Mouse (Mus musculus) lung, postnatal 0 days (tissue): ENCODE data around the gene Map4.

Experiments
- CTCF ChIP-seq: IDR thresholded peaks from 2 replicates; pipeline ENCODE4 v1.5.1; 2016; ENCODE audit warnings: antibody characterized with exemption, mild to moderate bottlenecking
- EP300 ChIP-seq: IDR thresholded peaks from 2 replicates; pipeline ENCODE4 v1.6.1; 2016; ENCODE audit warnings: antibody characterized with exemption, mild to moderate bottlenecking, control low read depth

DNA sequence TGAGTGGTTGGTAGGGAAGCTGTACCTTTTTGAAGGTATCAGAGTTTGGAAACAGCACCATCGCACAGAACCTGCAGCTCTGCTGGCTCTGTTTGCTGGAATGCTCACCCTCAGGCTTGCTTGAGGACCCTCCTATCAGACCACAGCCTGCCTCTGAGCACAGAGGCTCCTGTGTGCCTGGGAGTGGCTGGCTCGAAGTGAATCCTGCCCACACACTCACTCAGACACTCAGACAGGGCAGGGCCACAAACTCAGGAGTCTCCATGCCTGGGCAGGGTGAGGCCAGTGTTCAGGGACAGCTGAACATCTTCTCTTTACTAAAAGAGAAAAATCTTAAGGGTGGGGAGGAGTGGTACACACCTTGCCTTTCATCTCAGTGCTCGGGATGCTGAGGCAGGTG is 30.7 kb upstream of the Map4 start:
- TF ChIP-seq CTCF, result no peak
- TF ChIP-seq EP300, result no peak
